Mouse (Mus musculus) liver, embryonic 16.5 days (tissue): ENCODE measurements around the gene Col13a1. TPM values are rescaled to one million over a fixed set of nuclear protein-coding genes. Genes with fewer than 3 reads are reported as not detected.

Source experiments
- ATAC-seq: fragments of 200-750 bp; cut with Nextera tagmentation; 2 replicates; pipeline ENCODE4 v1.8.0; 2017; ENCODE audit warnings: low read depth, mild to moderate bottlenecking, moderate number of reproducible peaks, moderate library complexity
- H3K27ac ChIP-seq: fragments of 300-500 bp; sonication (generic); 2 replicates; pipeline ENCODE4 v1.5.1; 2014; ENCODE audit warnings: mild to moderate bottlenecking, low read length
- H3K27me3 ChIP-seq: fragments of 300-500 bp; sonication (generic); 2 replicates; pipeline ENCODE4 v1.6.1; 2014; ENCODE audit warnings: low read depth, low read length, mixed read lengths; ENCODE audit not compliant: control insufficient read depth, insufficient read depth
- H3K36me3 ChIP-seq: fragments of 300-500 bp; sonication (generic); 2 replicates; pipeline ENCODE4 v1.6.1; 2014; ENCODE audit warnings: mild to moderate bottlenecking; ENCODE audit not compliant: control insufficient read depth, insufficient read depth
- H3K4me1 ChIP-seq: fragments of 300-500 bp; sonication (generic); 2 replicates; pipeline ENCODE4 v1.6.1; 2014; ENCODE audit warnings: low read depth, low read length, mixed read lengths; ENCODE audit not compliant: control insufficient read depth
- H3K4me2 ChIP-seq: fragments of 300-500 bp; sonication (generic); 2 replicates; pipeline ENCODE4 v1.6.1; 2014; ENCODE audit warnings: low read depth, low read length, mixed read lengths
- H3K4me3 ChIP-seq: fragments of 300-500 bp; sonication (generic); 2 replicates; pipeline ENCODE4 v1.5.1; 2014; ENCODE audit warnings: low read depth, mild to moderate bottlenecking, low read length
- H3K9ac ChIP-seq: fragments of 300-500 bp; sonication (generic); 2 replicates; pipeline ENCODE4 v1.6.1; 2014; ENCODE audit warnings: low read depth, low read length
- H3K9me3 ChIP-seq: fragments of 300-500 bp; sonication (generic); replicated peaks from 2 replicates; pipeline ENCODE4 v1.6.1; 2016; ENCODE audit warnings: low read length; ENCODE audit not compliant: control insufficient read depth
- WGBS: fragments of 180-500 bp; shearing (Covaris S2); extraction: QIAGEN DNeasy Blood & Tissue Kit; methylation state at CpG from one replicate; pipeline ENCODE4 v1.1.7; 2014; ENCODE audit not compliant: insufficient replicate concordance; 5-methylcytosine and 5-hydroxymethylcytosine counted together
- polyA plus RNA-seq: library from polyadenylated mRNA; unstranded; fragments of >200 nt; fragmentation: Nextera tagmentation; extraction: Ambion mirVana; gene quantifications from 2 replicates; pipeline ENCODE4 v1.2.1, GENCODE M21; 2015

Gene Col13a1
- polyA plus RNA-seq, 1 experiment from 2014 or later: 0.91 TPM

DNA sequence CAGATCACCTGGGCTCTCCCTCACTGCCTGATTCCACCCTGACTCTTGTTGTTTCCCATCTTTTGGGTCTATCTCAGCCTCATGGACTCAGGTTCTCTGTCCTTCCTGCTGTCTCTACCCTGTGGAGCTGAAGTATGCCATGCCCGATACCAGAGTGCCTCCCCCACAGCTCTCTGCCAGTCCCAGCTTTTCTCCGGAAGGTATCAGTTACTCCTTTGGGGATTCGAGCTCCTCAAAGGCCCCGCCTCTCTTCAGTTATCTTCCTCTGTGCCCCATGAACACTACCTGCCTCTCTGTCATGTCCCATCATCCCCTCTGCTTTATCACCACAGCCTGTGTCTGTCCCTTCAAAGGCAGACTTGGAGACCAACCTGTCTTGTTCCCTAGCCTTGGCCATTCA is 29.1 kb upstream of the Col13a1 start:
- WGBS: 66% methylated on average over 4 of the region's 4 CpGs
- H3K36me3 ChIP-seq: no peaks in the 10 kb centered on the region
- H3K4me2 ChIP-seq: no peak overlapping the region
- H3K27me3 ChIP-seq: no peaks in the 10 kb centered on the region
- H3K4me3 ChIP-seq: no peak overlapping the region
- no peaks in the 10 kb centered on the region for H3K4me1 ChIP-seq
- H3K9ac ChIP-seq: no peak overlapping the region
- no peaks in the 10 kb centered on the region for H3K9me3 ChIP-seq
- no peak for ATAC-seq
- no peak overlapping the region for H3K27ac ChIP-seq

GRCm38 (mm10) chr10:62006371-62006770 is 27.5 kb upstream of the Col13a1 start:
- no peak overlapping the region for H3K4me2 ChIP-seq
- ATAC-seq: no peak
- no peaks in the 10 kb centered on the region for H3K36me3 ChIP-seq
- H3K4me3 ChIP-seq: no peak overlapping the region
- no peaks in the 10 kb centered on the region for H3K4me1 ChIP-seq
- no peaks in the 10 kb centered on the region for H3K9me3 ChIP-seq
- 68% methylated on average over 8 of the region's 8 CpGs for WGBS
- H3K27me3 ChIP-seq: no peaks in the 10 kb centered on the region
- H3K27ac ChIP-seq: no peak overlapping the region
- H3K9ac ChIP-seq: no peak overlapping the region

GRCm38 (mm10) chr10:62000216-62000615 is 21.3 kb upstream of the Col13a1 start:
- Histone ChIP-seq H3K9ac (no peak overlapping the region), H3K36me3 (no peaks in the 10 kb centered on the region), H3K27me3 (no peaks in the 10 kb centered on the region), H3K4me2 (no peak overlapping the region), H3K4me3 (no peak overlapping the region), H3K4me1 (no peaks in the 10 kb centered on the region), H3K9me3 (no peaks in the 10 kb centered on the region), H3K27ac (no peak overlapping the region)
- no peak for ATAC-seq
- 76% methylated on average over 1 of the region's 1 CpGs for WGBS

GRCm38 (mm10) chr10:61999766-62000165 is 20.9 kb upstream of the Col13a1 start:
- Histone ChIP-seq H3K36me3 (no peaks in the 10 kb centered on the region), H3K9ac (no peak overlapping the region), H3K4me2 (no peak overlapping the region), H3K4me1 (no peaks in the 10 kb centered on the region), H3K9me3 (no peaks in the 10 kb centered on the region), H3K4me3 (no peak overlapping the region), H3K27ac (no peak overlapping the region), H3K27me3 (no peaks in the 10 kb centered on the region)
- 53% methylated on average over 1 of the region's 1 CpGs for WGBS
- no peak for ATAC-seq

- WGBS: 15% methylated on average over 11 of the region's 11 CpGs
Measured at GRCm38 (mm10) chr10:61991481-61992424, 12.8 kb upstream of the Col13a1 start.

GRCm38 (mm10) chr10:61980424-61980823 is 1.5 kb upstream of the Col13a1 start:
- Histone ChIP-seq H3K4me2 (peak overlapping the region; percentile 2; the same call in 1 of the 2 replicates), H3K4me1 (no peaks in the 10 kb centered on the region; the same call in 1 of the 2 replicates), H3K4me3 (no peak overlapping the region), H3K27ac (no peak overlapping the region), H3K36me3 (no peaks in the 10 kb centered on the region), H3K27me3 (peaks cover 46% of the 10 kb centered on the region), H3K9ac (no peak overlapping the region), H3K9me3 (no peaks in the 10 kb centered on the region)
- WGBS: 3% methylated on average over 7 of the region's 7 CpGs
- no peak for ATAC-seq

More at GRCm38 (mm10) chr10:61991481-61992424, 12.8 kb upstream of the Col13a1 start:
- Histone ChIP-seq H3K9me3 (no peaks in the 10 kb centered on the region), H3K27me3 (no peaks in the 10 kb centered on the region), H3K4me1 (no peaks in the 10 kb centered on the region), H3K4me2 (no peak overlapping the region), H3K4me3 (no peak overlapping the region), H3K36me3 (no peaks in the 10 kb centered on the region), H3K27ac (no peak overlapping the region), H3K9ac (no peak overlapping the region)
- ATAC-seq: no peak

DNA sequence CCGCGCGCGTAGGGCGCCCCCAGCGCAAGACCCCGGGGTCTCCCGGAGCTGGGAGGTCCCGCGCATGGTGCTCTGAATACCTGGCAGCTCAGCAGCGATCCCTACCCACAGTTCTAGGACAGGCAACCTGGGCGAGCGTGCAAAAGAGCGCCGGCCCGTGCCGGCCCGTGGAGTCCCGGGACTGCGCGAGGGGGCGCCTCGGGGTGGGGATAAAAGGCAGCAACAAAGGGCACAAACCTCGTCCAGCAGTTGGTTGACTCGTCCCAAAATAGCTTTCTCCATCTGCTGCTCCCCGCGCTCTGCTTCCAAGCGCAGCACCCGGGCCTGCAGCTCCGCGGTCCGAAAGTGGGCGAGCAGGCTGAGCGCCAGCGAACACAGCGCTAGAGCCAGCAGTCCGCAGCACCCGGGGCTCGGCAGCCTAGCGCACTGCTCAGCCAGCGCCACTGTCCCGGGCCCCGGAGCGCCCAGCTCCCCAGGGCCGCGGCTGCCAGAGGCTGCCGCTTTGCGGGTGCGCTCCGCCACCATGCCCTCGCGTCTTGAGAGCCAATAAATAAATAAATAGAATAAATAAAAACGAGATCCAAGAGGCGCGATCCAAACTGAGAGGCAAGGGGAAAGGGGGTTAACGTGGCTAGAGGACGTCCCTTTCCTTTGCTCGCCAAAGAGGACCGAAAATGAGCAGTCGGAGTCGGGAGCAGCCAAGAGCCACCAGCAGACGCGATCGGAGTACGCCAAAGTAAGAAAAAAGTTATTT is 619 bp downstream of the Col13a1 start:
- Histone ChIP-seq H3K9me3 (no peaks in the 10 kb centered on the region), H3K4me2 (peak overlapping the region; percentile 47), H3K4me3 (peak overlapping the region; percentile 36), H3K9ac (no peak overlapping the region), H3K27ac (no peak overlapping the region), H3K36me3 (no peaks in the 10 kb centered on the region), H3K27me3 (peaks cover 46% of the 10 kb centered on the region), H3K4me1 (no peaks in the 10 kb centered on the region; the same call in 1 of the 2 replicates)
- ATAC-seq: no peak
- under 1% methylated on average over 65 of the region's 65 CpGs for WGBS

- no peak overlapping the region for H3K9ac ChIP-seq
- WGBS: 2% methylated on average over 18 of the region's 18 CpGs
- H3K27ac ChIP-seq: no peak overlapping the region
- ATAC-seq: no peak
- H3K4me3 ChIP-seq: peak overlapping the region; percentile 36
- H3K36me3 ChIP-seq: no peaks in the 10 kb centered on the region
- peaks cover 46% of the 10 kb centered on the region for H3K27me3 ChIP-seq
- H3K4me2 ChIP-seq: peak overlapping the region; percentile 47
- no peaks in the 10 kb centered on the region for H3K9me3 ChIP-seq
- H3K4me1 ChIP-seq: no peaks in the 10 kb centered on the region; the same call in 1 of the 2 replicates
Measured at GRCm38 (mm10) chr10:61977392-61978096, 1.4 kb downstream of the Col13a1 start.
